Mouse (Mus musculus) forebrain, embryonic 16.5 days (tissue): Measurements from ENCODE around the gene Btnl1. TPM values are rescaled to one million over a fixed set of nuclear protein-coding genes. Genes with fewer than 3 reads are reported as not detected.

Experiments
- ATAC-seq: fragments of 200-750 bp; cut with Nextera tagmentation; 2 replicates; pipeline ENCODE4 v1.8.0; 2017; ENCODE audit warnings: mild to moderate bottlenecking, moderate library complexity
- H3K27ac ChIP-seq: fragments of 300-500 bp; sonication (generic); 2 replicates; pipeline ENCODE4 v1.5.1; 2014; ENCODE audit warnings: low read length, control low read depth
- H3K27me3 ChIP-seq: fragments of 300-500 bp; sonication (generic); replicated peaks from 2 replicates; pipeline ENCODE4 v1.6.1; 2014; ENCODE audit warnings: low read length; ENCODE audit not compliant: control insufficient read depth, insufficient read depth
- H3K36me3 ChIP-seq: fragments of 300-500 bp; sonication (generic); 2 replicates; pipeline ENCODE4 v1.6.1; 2014; ENCODE audit not compliant: control insufficient read depth, insufficient read depth
- H3K4me1 ChIP-seq: fragments of 300-500 bp; sonication (generic); replicated peaks from 2 replicates; pipeline ENCODE4 v1.6.1; 2014; ENCODE audit warnings: low read length; ENCODE audit not compliant: control insufficient read depth, insufficient read depth
- H3K4me2 ChIP-seq: fragments of 300-500 bp; sonication (generic); 2 replicates; pipeline ENCODE4 v1.6.1; 2014; ENCODE audit warnings: mild to moderate bottlenecking, low read length, control low read depth
- H3K4me3 ChIP-seq: fragments of 300-500 bp; sonication (generic); replicated peaks from 2 replicates; pipeline ENCODE4 v1.5.1; 2014; ENCODE audit warnings: mild to moderate bottlenecking, low read length, control low read depth
- H3K9ac ChIP-seq: fragments of 300-500 bp; sonication (generic); replicated peaks from 2 replicates; pipeline ENCODE4 v1.6.1; 2014; ENCODE audit warnings: low read depth, low read length, control low read depth
- H3K9me3 ChIP-seq: fragments of 300-500 bp; sonication (generic); 2 replicates; pipeline ENCODE4 v1.6.1; 2016; ENCODE audit warnings: low read length; ENCODE audit not compliant: control insufficient read depth
- WGBS: fragments of 180-500 bp; shearing (Covaris S2); extraction: QIAGEN DNeasy Blood & Tissue Kit; methylation state at CpG from one replicate; pipeline ENCODE4 v1.1.7; 2014; 5-methylcytosine and 5-hydroxymethylcytosine counted together
- polyA plus RNA-seq: library from polyadenylated mRNA; unstranded; fragments of >200 nt; fragmentation: Nextera tagmentation; extraction: Ambion mirVana; gene quantifications from 2 replicates; pipeline ENCODE4 v1.2.1, GENCODE M21; 2015

Btnl1 gene
- polyA plus RNA-seq, result not detected in 2 replicates

DNA sequence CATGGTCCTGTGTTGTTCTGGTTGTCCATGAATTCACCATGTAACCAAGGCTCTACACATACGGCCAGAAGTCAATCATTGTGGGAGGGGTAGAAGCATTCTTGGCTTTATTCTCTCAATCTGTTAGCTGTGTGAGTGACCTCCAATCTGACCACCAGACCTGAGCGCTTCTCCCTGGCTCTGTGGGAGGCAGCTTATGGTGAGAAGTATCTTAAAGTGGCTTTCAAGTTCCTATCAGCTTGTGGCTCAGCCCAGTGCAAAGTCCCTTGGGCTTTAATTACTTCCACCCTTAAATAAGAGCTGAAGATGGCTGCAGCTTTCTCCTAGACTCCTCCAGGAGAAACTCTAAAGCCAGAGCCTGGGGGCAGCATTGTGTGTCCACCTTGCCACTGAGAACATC, at the start of gene Btnl1:
Btnl1 (plus strand) TSS at position 286 of the 400 bp plus-strand sequence.
- H3K27me3 ChIP-seq, result no peaks in the 10 kb centered on the region
- 81% methylated on average over 2 of the region's 2 CpGs for WGBS
- H3K4me1 ChIP-seq, result no peaks in the 10 kb centered on the region
- H3K36me3 ChIP-seq, result no peaks in the 10 kb centered on the region
- no peak within 1 kb of the TSS for H3K27ac ChIP-seq
- H3K9me3 ChIP-seq, result no peaks in the 10 kb centered on the region
- H3K9ac ChIP-seq, result no peak within 1 kb of the TSS
- no peak within 1 kb of the TSS for H3K4me2 ChIP-seq
- no peak within 1 kb of the TSS for H3K4me3 ChIP-seq
- no peak for ATAC-seq

DNA sequence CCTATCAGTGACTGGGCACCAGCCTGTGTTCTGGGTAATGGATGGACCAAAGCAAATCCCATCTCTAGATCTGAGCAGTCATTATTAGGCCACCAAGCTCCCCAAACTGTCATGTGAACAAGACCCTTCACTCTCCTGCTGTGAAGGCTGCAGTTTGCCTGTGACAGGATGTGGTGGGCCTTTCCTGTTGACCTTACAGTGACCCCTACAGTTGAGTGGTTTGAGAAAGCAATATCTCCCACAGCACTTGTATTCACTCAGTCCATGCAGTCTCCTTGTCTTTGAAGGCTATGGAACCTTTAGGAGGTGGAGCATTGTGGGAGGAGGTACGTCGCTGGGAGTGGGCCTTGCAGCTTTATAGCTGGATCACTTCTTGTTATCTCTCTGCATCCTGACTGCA, 47.1 kb upstream of the Btnl1 start:
- Histone ChIP-seq H3K27me3 (no peaks in the 10 kb centered on the region), H3K4me1 (no peaks in the 10 kb centered on the region), H3K9ac (no peak overlapping the region), H3K4me2 (no peak overlapping the region), H3K9me3 (no peaks in the 10 kb centered on the region), H3K36me3 (no peaks in the 10 kb centered on the region), H3K27ac (no peak overlapping the region), H3K4me3 (no peak overlapping the region)
- WGBS, result 68% methylated on average over 2 of the region's 2 CpGs
- ATAC-seq, result no peak

DNA sequence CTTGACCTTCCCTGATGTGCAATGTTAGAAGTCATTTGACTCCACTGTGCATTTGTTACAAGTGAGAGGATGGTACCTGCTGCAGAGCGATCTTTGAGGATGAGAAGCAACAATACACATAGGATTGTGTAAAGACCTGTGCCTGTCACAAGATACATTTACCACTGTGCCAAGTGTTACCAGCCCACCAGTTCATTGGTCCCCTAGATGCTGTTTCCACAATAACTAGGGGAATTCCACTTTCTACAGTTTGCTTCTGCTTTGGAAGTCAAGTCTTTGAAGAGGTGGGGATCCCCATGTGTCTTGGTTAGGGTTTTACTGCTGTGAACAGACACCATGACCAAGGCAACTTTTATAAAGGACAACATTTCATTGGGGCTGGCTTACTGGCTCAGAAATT, 45.7 kb upstream of the Btnl1 start:
- H3K9ac ChIP-seq, result no peak overlapping the region
- no peaks in the 10 kb centered on the region for H3K36me3 ChIP-seq
- H3K4me2 ChIP-seq, result no peak overlapping the region
- 92% methylated on average over 1 of the region's 1 CpGs for whole genome bisulfite sequencing
- no peaks in the 10 kb centered on the region for H3K4me1 ChIP-seq
- no peak overlapping the region for H3K27ac ChIP-seq
- H3K4me3 ChIP-seq, result no peak overlapping the region
- H3K27me3 ChIP-seq, result no peaks in the 10 kb centered on the region
- H3K9me3 ChIP-seq, result no peaks in the 10 kb centered on the region
- no peak for ATAC-seq

DNA sequence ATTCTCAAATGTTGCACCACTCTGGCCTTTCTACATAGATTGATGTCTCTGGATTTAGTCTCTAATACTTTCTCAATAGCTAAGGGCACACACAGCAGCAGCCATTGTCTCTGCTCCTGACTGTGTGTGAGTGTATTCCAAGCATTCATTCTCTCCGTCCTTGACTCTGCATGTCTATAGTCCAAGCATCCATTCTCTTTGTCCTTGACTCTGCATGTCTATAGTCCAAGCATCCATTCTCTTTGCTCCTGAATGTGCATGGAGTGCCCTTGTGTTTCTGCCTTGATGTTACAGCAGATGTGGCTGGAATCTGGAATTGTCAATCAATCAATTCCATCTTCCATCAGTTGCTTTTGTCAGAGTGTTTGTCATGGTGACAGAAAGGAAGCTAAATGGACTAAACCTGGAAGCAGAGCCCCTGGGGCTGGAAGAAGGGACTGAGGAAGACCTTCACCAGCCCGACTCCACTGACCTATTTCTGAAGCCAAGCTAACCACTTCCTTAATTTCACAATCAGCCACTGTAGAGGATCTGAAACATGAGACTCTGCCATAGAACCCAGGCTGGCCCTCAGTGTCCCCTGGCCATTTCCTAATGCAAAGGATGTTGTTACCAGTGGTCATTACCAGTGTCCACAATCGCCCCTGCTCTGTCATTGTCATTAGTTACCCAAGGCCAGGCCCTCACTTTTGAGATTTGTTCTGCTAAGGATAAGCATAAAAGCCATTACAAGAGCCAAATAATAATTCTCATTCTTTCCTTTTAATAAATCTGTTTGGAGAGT, 36.1 kb upstream of the Btnl1 start:
- Histone ChIP-seq H3K4me3 (no peak overlapping the region), H3K9ac (no peak overlapping the region), H3K27me3 (no peaks in the 10 kb centered on the region), H3K4me2 (no peak overlapping the region), H3K36me3 (no peaks in the 10 kb centered on the region), H3K9me3 (no peaks in the 10 kb centered on the region), H3K27ac (no peak overlapping the region), H3K4me1 (no peaks in the 10 kb centered on the region)
- 53% methylated on average over 3 of the region's 3 CpGs for WGBS
- ATAC-seq, result no peak

DNA sequence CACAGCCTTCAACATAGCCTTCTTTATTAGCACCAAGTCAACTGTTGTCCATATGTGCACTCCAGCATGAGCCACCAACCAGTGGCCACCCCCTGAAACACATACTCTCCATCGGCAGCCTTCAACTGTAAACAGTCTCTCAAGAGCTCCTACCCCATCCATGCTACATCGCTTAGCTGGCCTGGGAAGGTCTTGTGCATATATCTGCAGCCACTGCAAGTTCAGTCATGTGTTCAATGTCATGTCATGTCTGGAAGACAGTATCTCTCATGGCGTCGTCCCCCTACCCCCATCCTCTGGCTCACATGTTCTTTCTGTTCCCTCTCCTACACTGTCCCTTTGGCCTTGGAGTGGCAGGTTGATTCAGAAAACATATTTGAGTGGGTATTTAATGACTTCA, 32.0 kb upstream of the Btnl1 start:
- H3K9ac ChIP-seq, result no peak overlapping the region
- H3K27me3 ChIP-seq, result no peaks in the 10 kb centered on the region
- no peaks in the 10 kb centered on the region for H3K9me3 ChIP-seq
- no peak overlapping the region for H3K27ac ChIP-seq
- ATAC-seq, result no peak
- H3K4me2 ChIP-seq, result no peak overlapping the region
- H3K4me3 ChIP-seq, result no peak overlapping the region
- no peaks in the 10 kb centered on the region for H3K4me1 ChIP-seq
- H3K36me3 ChIP-seq, result no peaks in the 10 kb centered on the region
- 92% methylated on average over 4 of the region's 4 CpGs for WGBS

DNA sequence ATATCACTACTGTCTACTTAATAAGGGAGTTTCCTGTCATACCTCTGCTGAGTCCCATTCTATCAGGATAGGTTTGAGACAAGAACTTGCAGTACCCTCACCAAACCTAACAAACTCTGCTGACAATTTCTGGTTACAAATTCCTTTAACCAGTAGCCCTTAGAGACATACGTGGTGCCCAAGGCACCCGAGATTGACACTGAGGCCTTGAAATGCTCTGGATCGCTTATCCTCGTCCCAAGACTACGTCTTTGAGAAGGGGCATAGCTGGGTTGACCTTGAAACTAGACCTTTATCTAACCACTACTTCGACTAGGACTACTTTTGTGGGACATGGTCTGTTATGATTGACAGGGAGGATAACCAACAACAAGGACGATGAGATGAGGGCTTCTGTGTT, 31.4 kb upstream of the Btnl1 start:
- no peak overlapping the region for H3K4me2 ChIP-seq
- H3K9ac ChIP-seq, result no peak overlapping the region
- WGBS, result 85% methylated on average over 7 of the region's 7 CpGs
- no peaks in the 10 kb centered on the region for H3K9me3 ChIP-seq
- H3K4me3 ChIP-seq, result no peak overlapping the region
- no peaks in the 10 kb centered on the region for H3K27me3 ChIP-seq
- no peaks in the 10 kb centered on the region for H3K4me1 ChIP-seq
- no peaks in the 10 kb centered on the region for H3K36me3 ChIP-seq
- H3K27ac ChIP-seq, result no peak overlapping the region
- no peak for ATAC-seq

DNA sequence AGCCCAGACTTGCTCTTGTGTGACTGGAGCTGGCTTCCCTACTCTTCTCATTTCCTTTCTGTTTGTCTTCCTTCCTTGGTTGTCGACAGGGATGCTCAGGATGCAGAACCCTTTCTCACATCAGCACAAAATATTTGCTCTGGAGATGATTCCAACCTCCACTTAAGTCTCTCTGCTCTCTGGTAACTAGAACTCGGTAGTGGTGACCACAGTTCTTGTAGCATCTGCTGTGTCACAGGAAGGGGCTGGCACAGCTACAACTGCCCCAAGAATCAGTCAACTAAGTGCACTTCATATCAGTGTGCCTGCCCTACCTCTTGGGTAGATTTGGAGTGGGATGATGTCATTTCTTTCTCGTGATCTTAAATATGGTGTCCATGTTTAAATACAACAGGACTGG, 30.9 kb upstream of the Btnl1 start:
- WGBS, result 82% methylated on average over 3 of the region's 3 CpGs
- no peak overlapping the region for H3K27ac ChIP-seq
- no peak for ATAC-seq

DNA sequence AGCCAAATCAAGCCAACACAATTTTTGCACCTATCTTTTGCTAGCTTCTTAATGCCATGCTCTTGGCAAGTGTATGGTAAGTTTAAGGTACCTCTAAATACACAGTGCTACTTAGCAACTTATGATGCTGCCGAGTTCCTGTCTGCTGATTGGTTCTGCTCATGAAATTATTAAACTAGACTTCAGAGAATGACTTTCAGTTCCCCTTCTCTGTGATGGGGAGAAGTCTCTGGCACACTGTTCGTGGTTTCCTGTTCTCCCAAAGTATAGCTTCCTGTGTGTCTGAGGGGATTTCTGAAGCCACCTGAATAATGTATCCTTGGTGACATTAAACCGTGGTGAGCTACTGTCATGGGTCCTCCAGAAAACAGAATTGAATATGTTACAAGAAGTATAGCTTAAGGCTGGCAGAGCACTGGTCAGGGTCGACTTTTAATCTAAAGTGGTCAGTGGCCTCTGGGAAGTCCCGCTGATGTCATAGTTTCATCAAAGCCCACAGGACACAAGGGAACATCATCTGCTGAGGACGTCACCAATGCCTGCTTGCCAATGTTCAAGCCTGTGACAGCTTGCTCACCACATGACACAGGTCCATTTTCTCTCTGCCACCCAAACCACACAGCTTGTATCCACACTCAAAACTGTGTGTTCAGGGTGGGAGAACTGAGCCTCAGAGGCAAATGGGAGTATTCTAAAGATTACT, 29.2 kb upstream of the Btnl1 start:
- H3K4me3 ChIP-seq, result no peak overlapping the region
- no peak overlapping the region for H3K27ac ChIP-seq
- H3K27me3 ChIP-seq, result 0 out of 2 replicates have a peak, but pooled peaks cover 2% of the 10 kb centered on the region
- H3K4me2 ChIP-seq, result no peak overlapping the region
- no peaks in the 10 kb centered on the region for H3K4me1 ChIP-seq
- no peak for ATAC-seq
- no peaks in the 10 kb centered on the region for H3K9me3 ChIP-seq
- H3K36me3 ChIP-seq, result no peaks in the 10 kb centered on the region
- H3K9ac ChIP-seq, result no peak overlapping the region
- WGBS, result 74% methylated on average over 6 of the region's 6 CpGs

More for the DNA sequence above, 30.9 kb upstream of the Btnl1 start:
- no peaks in the 10 kb centered on the region for H3K4me1 ChIP-seq
- no peaks in the 10 kb centered on the region for H3K9me3 ChIP-seq
- no peaks in the 10 kb centered on the region for H3K36me3 ChIP-seq
- H3K27me3 ChIP-seq, result no peaks in the 10 kb centered on the region
- H3K4me3 ChIP-seq, result no peak overlapping the region
- H3K9ac ChIP-seq, result no peak overlapping the region
- no peak overlapping the region for H3K4me2 ChIP-seq

DNA sequence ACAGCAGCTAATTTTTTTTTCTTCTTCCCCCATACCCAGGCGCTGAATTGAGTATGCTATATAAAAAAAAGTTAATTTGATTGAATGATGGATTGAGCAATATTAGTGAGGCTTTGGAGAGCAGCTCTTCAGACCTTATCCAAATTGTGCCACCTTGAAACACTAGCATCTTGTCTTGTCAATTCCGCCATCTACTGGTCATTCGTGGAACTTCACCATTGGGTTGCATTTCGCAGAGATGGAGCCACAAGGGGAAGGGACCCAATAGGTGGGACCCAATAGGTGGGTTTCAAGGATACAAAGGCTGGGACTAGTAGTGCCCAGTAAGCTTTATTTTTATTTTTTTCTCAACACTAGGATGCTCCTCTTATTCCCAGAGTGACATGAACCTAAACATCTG, 27.5 kb upstream of the Btnl1 start:
- Histone ChIP-seq H3K36me3 (no peaks in the 10 kb centered on the region), H3K4me2 (no peak overlapping the region), H3K9me3 (no peaks in the 10 kb centered on the region), H3K9ac (no peak overlapping the region), H3K27me3 (0 out of 2 replicates have a peak, but pooled peaks cover 2% of the 10 kb centered on the region), H3K27ac (no peak overlapping the region), H3K4me1 (no peaks in the 10 kb centered on the region), H3K4me3 (no peak overlapping the region)
- no peak for ATAC-seq
- WGBS, result 1% methylated on average over 4 of the region's 4 CpGs
